Mouse (Mus musculus) MEL (cell line): ENCODE measurements around the gene Gm10271. TPM values are rescaled to one million over a fixed set of nuclear protein-coding genes. Genes with fewer than 3 reads are reported as not detected.

Source experiments
- DNase-seq: peaks from one replicate; pipeline ENCODE4 v3.0.0; 2011; ENCODE audit warnings: low read depth, low spot score
- H3K27ac ChIP-seq: 2 replicates; pipeline ENCODE4 v1.5.1; 2012; ENCODE audit warnings: low read depth, mild to moderate bottlenecking, control low read depth, low read length, moderate library complexity; ENCODE audit not compliant: control insufficient read depth
- H3K27me3 ChIP-seq, 2 experiments: fragments of 150-350 bp in 1 of 2; sonication (generic) in 1 of 2; 2 replicates each; pipeline ENCODE4 v1.6.1; 2012; ENCODE audit warnings: low read length in 2 of 2, mild to moderate bottlenecking in 2 of 2, improper control_type of control experiment in 1 of 2, moderate library complexity in 1 of 2; ENCODE audit not compliant: insufficient read depth in 2 of 2, control insufficient read depth in 1 of 2
- H3K36me3 ChIP-seq, 2 experiments: 2 replicates each; pipeline ENCODE4 v1.6.1; 2012 to 2014; ENCODE audit warnings: low read length in 2 of 2, improper control_type of control experiment in 1 of 2, inconsistent platforms in 1 of 2, mild to moderate bottlenecking in 1 of 2; ENCODE audit not compliant: insufficient read depth in 2 of 2, control insufficient read depth in 1 of 2
- H3K4me1 ChIP-seq, 2 experiments: fragments of 150-350 bp in 1 of 2; sonication (generic) in 1 of 2; 2 replicates each; pipeline ENCODE4 v1.6.1; 2012; ENCODE audit warnings: low read length in 2 of 2, improper control_type of control experiment in 1 of 2, mild to moderate bottlenecking in 1 of 2; ENCODE audit not compliant: insufficient read depth in 2 of 2, control insufficient read depth in 1 of 2
- H3K4me3 ChIP-seq, 2 experiments: fragments of 150-350 bp in 1 of 2; sonication (generic) in 1 of 2; 2 replicates each; pipeline ENCODE4 v1.5.1; 2012; ENCODE audit warnings: low read depth in 2 of 2, low read length in 2 of 2, mild to moderate bottlenecking in 2 of 2, moderate library complexity in 2 of 2, control low read depth in 1 of 2, improper control_type of control experiment in 1 of 2; ENCODE audit not compliant: control insufficient read depth in 1 of 2, insufficient read depth in 1 of 2
- H3K79me2 ChIP-seq: 2 replicates; pipeline ENCODE4 v1.6.1; 2012; ENCODE audit warnings: mild to moderate bottlenecking, low read length, moderate library complexity; ENCODE audit not compliant: control insufficient read depth, poor library complexity, insufficient read depth
- H3K9ac ChIP-seq: 2 replicates; pipeline ENCODE4 v1.6.1; 2012; ENCODE audit warnings: low read depth, mild to moderate bottlenecking, control low read depth, low read length, moderate library complexity; ENCODE audit not compliant: control insufficient read depth, poor library complexity, severe bottlenecking
- H3K9me3 ChIP-seq: fragments of 150-350 bp; sonication (generic); replicated peaks from 2 replicates; pipeline ENCODE4 v1.6.1; 2012; ENCODE audit warnings: mild to moderate bottlenecking, low read length, improper control_type of control experiment, moderate library complexity; ENCODE audit not compliant: insufficient read depth
- CHD2 ChIP-seq: IDR thresholded peaks from 2 replicates; pipeline ENCODE4 v1.6.1; 2011; ENCODE audit warnings: low read length, improper control_type of control experiment
- CTCF ChIP-seq, 3 experiments: IDR thresholded peaks in 2 of 3; conservative IDR thresholded peaks in 1 of 3; 2 replicates each; pipeline ENCODE4 v1.5.1; 2011 to 2012; ENCODE audit warnings: low read length in 3 of 3, low read depth in 2 of 3, mild to moderate bottlenecking in 2 of 3, improper control_type of control experiment in 1 of 3, inconsistent platforms in 1 of 3, mixed read lengths in 1 of 3, moderate library complexity in 1 of 3; ENCODE audit not compliant: control insufficient read depth in 1 of 3, insufficient read depth in 1 of 3, poor library complexity in 1 of 3, severe bottlenecking in 1 of 3
- E2F4 ChIP-seq: IDR thresholded peaks from 2 replicates; pipeline ENCODE4 v1.6.1; 2011; ENCODE audit warnings: low read depth, low read length, improper control_type of control experiment, borderline replicate concordance
- ELF1 ChIP-seq: IDR thresholded peaks from 2 replicates; pipeline ENCODE4 v1.6.1; 2014; ENCODE audit warnings: low read depth, mild to moderate bottlenecking, inconsistent platforms, low read length, improper control_type of control experiment, moderate library complexity
- JUND ChIP-seq: IDR thresholded peaks from 2 replicates; pipeline ENCODE4 v1.6.1; 2011; ENCODE audit warnings: low read depth, mild to moderate bottlenecking, improper control_type of control experiment, low read length
- KAT2A ChIP-seq: conservative IDR thresholded peaks from 2 replicates; pipeline ENCODE4 v1.6.1; 2012; ENCODE audit warnings: low read depth, low read length, improper control_type of control experiment, inconsistent platforms
- MEF2A ChIP-seq: IDR thresholded peaks from 2 replicates; pipeline ENCODE4 v1.6.1; 2014; ENCODE audit warnings: low read depth, mild to moderate bottlenecking, inconsistent platforms, low read length, improper control_type of control experiment; ENCODE audit not compliant: poor library complexity, insufficient replicate concordance, severe bottlenecking; ENCODE audit errors: extremely low read depth
- MYC ChIP-seq: IDR thresholded peaks from 2 replicates; pipeline ENCODE4 v1.6.1; 2011; ENCODE audit warnings: low read depth, mild to moderate bottlenecking, low read length, improper control_type of control experiment, moderate library complexity
- NELFE ChIP-seq: IDR thresholded peaks from 2 replicates; pipeline ENCODE4 v1.6.1; 2011; ENCODE audit warnings: low read depth, low read length, improper control_type of control experiment
- POLR2AphosphoS2 ChIP-seq: IDR thresholded peaks from 2 replicates; pipeline ENCODE4 v1.6.1; 2011; ENCODE audit warnings: low read length, improper control_type of control experiment
- POLR2AphosphoS5 ChIP-seq: IDR thresholded peaks from 2 replicates; pipeline ENCODE4 v1.6.1; 2012; ENCODE audit warnings: low read depth, borderline replicate concordance, mild to moderate bottlenecking, inconsistent platforms, low read length, moderate library complexity, mixed read lengths
- TAL1 ChIP-seq: IDR thresholded peaks from 2 replicates; pipeline ENCODE4 v1.6.1; 2012; ENCODE audit warnings: mild to moderate bottlenecking, inconsistent platforms, low read length, moderate library complexity, mixed read lengths
- TCF12 ChIP-seq: IDR thresholded peaks from 2 replicates; pipeline ENCODE4 v1.6.1; 2014; ENCODE audit warnings: low read depth, mild to moderate bottlenecking, inconsistent platforms, low read length, improper control_type of control experiment, moderate library complexity
- ZC3H11A ChIP-seq: IDR thresholded peaks from 2 replicates; pipeline ENCODE4 v1.6.1; 2012; ENCODE audit warnings: low read depth, mild to moderate bottlenecking, inconsistent platforms, low read length, improper control_type of control experiment
- polyA plus RNA-seq, 2 experiments: library from polyadenylated mRNA; stranded (reverse) in 1 of 2; unstranded in 1 of 2; fragments of >175 nt in 1 of 2; fragments of >200 nt in 1 of 2; gene quantifications; 2 replicates each; pipeline versions ENCODE4 v1.2.1 to v1.2.4; 2012; ENCODE audit warnings: low replicate concordance in 2 of 2, low read depth in 1 of 2; ENCODE audit not compliant: insufficient read length in 2 of 2, insufficient read depth in 1 of 2, missing spikeins in 1 of 2
- total RNA-seq: library from RNA; depleted of rRNA; stranded (reverse); fragments of 300-350 nt; gene quantifications from 2 replicates; pipeline ENCODE4 v1.2.3, GENCODE M21; 2012

Gene Gm10271
- total and polyA plus RNA-seq, 3 experiments: not detected

GRCm38 (mm10) chr10:116966065-116966464, 6.3 kb downstream of the Gm10271 start:
- no peaks in the 10 kb centered on the region for H3K79me2 ChIP-seq
- H3K36me3 ChIP-seq: no peaks in the 10 kb centered on the region
- no peak overlapping the region for H3K9ac ChIP-seq
- peaks cover 2 to 6% of the 10 kb centered on the region in 2 experiments; a peak in 3 of 4 replicates for H3K27me3 ChIP-seq
- H3K9me3 ChIP-seq: no peaks in the 10 kb centered on the region
- TF ChIP-seq TAL1: no peak
- TF ChIP-seq CHD2: no peak
- no peaks in the 10 kb centered on the region for H3K4me1 ChIP-seq
- no peak overlapping the region for H3K27ac ChIP-seq
- DNase-seq: no peak
- H3K4me3 ChIP-seq: no peak overlapping the region

DNA sequence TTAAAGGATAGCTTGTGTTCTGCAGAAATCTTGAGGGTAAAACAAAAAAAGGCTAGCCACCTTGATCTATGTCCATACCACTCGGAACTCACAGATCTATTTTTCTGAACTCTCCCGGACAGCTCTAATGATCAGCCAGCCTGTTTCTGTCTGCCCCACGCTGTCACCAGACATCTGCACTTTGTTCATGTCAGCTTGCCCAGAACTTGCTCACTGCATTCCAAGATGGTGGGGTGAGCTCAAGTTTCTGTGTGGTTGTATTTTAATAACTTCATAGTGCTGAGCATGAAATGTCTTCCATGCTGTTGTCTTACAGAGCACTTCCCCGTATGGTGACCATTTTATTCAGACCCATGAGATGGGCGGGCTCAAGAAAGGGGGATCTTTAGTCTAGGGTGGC, 7.1 kb downstream of the Gm10271 start:
- DNase-seq: no peak
- Histone ChIP-seq H3K27ac (no peak overlapping the region), H3K27me3 (peaks cover 2 to 6% of the 10 kb centered on the region in 2 experiments; a peak in 3 of 4 replicates), H3K36me3 (no peaks in the 10 kb centered on the region), H3K9ac (no peak overlapping the region), H3K9me3 (no peaks in the 10 kb centered on the region), H3K4me3 (no peak overlapping the region), H3K79me2 (no peaks in the 10 kb centered on the region), H3K4me1 (no peaks in the 10 kb centered on the region)
- TF ChIP-seq CTCF (IDR thresholded peaks at IDR 0.05 in 2 of 3, conservative IDR thresholded peaks at IDR 0.05 in 1 of 3; ENCODE audit: control insufficient read depth in 1 of 3, insufficient read depth in 1 of 3, low read depth in 2 of 3, low read length in 3 of 3, poor library complexity in 1 of 3, severe bottlenecking in 1 of 3) (no peak), KAT2A (no peak), POLR2AphosphoS5 (no peak), ZC3H11A (no peak), MEF2A (no peak), E2F4 (no peak), TAL1 (no peak), MYC (no peak), ELF1 (no peak), TCF12 (no peak), POLR2AphosphoS2 (no peak)

GRCm38 (mm10) chr10:116964571-116964970, 7.8 kb downstream of the Gm10271 start:
- H3K9ac ChIP-seq: no peak overlapping the region
- no peak overlapping the region for H3K4me3 ChIP-seq
- DNase-seq: no peak
- no peaks in the 10 kb centered on the region for H3K4me1 ChIP-seq
- H3K27me3 ChIP-seq: peaks cover 2 to 6% of the 10 kb centered on the region in 2 experiments; a peak in 3 of 4 replicates
- H3K9me3 ChIP-seq: no peaks in the 10 kb centered on the region
- no peak overlapping the region for H3K27ac ChIP-seq
- no peaks in the 10 kb centered on the region for H3K79me2 ChIP-seq
- TF ChIP-seq JUND (no peak), NELFE (no peak)
- TF ChIP-seq, all 39 proteins: peak for 0
- no peaks in the 10 kb centered on the region for H3K36me3 ChIP-seq
